Mouse (Mus musculus) forebrain, postnatal 0 days (tissue): ENCODE data around the gene Kcnma1. TPM values are rescaled to one million over a fixed set of nuclear protein-coding genes. Genes with fewer than 3 reads are reported as not detected.

Experiments used
- ATAC-seq: fragments of 200-750 bp; cut with Nextera tagmentation; 2 replicates; pipeline ENCODE4 v1.8.0; 2017; ENCODE audit warnings: mild to moderate bottlenecking, moderate library complexity
- DNase-seq: peaks from one replicate; pipeline ENCODE4 v3.0.0-alpha.2; 2015
- H3K27ac ChIP-seq: fragments of 300-500 bp; sonication (generic); 2 replicates; pipeline ENCODE4 v1.5.1; 2014; ENCODE audit warnings: low read depth, mild to moderate bottlenecking, antibody characterized with exemption, low read length, moderate library complexity, mixed read lengths
- H3K27me3 ChIP-seq: fragments of 300-500 bp; sonication (generic); 2 replicates; pipeline ENCODE4 v1.6.1; 2014; ENCODE audit warnings: mild to moderate bottlenecking, low read length, mixed read lengths; ENCODE audit not compliant: insufficient read depth
- H3K36me3 ChIP-seq: fragments of 300-500 bp; sonication (generic); 2 replicates; pipeline ENCODE4 v1.6.1; 2014; ENCODE audit warnings: mild to moderate bottlenecking, moderate library complexity; ENCODE audit not compliant: insufficient read depth
- H3K4me1 ChIP-seq: fragments of 300-500 bp; sonication (generic); 2 replicates; pipeline ENCODE4 v1.6.1; 2014; ENCODE audit warnings: antibody characterized with exemption; ENCODE audit not compliant: insufficient read depth
- H3K4me2 ChIP-seq: fragments of 300-500 bp; sonication (generic); 2 replicates; pipeline ENCODE4 v1.6.1; 2014; ENCODE audit warnings: low read depth, mild to moderate bottlenecking, moderate library complexity
- H3K4me3 ChIP-seq: fragments of 300-500 bp; sonication (generic); 2 replicates; pipeline ENCODE4 v1.5.1; 2014; ENCODE audit warnings: low read depth, low read length, mixed read lengths
- H3K9ac ChIP-seq: fragments of 300-500 bp; sonication (generic); 2 replicates; pipeline ENCODE4 v1.6.1; 2014; ENCODE audit warnings: mild to moderate bottlenecking
- H3K9me3 ChIP-seq: fragments of 300-500 bp; sonication (generic); 2 replicates; pipeline ENCODE4 v1.6.1; 2016; ENCODE audit warnings: low read length
- CTCF ChIP-seq: sonication (generic); IDR thresholded peaks from 2 replicates; pipeline ENCODE4 v1.5.1; 2016; ENCODE audit warnings: antibody characterized with exemption, control low read depth, low read depth
- WGBS: fragments of 180-500 bp; shearing (Covaris S2); extraction: QIAGEN DNeasy Blood & Tissue Kit; methylation state at CpG from one replicate; pipeline ENCODE4 v1.1.7; 2014; 5-methylcytosine and 5-hydroxymethylcytosine counted together
- polyA plus RNA-seq: library from polyadenylated mRNA; unstranded; fragments of >200 nt; fragmentation: Nextera tagmentation; extraction: Ambion mirVana; gene quantifications from 2 replicates; pipeline ENCODE4 v1.2.1, GENCODE M21; 2015
- total RNA-seq: library from RNA; depleted of rRNA; stranded (reverse); fragments of >200 nt; gene quantifications from 2 replicates; pipeline ENCODE4 v1.2.3, GENCODE M21; 2014; rRNA removed

Kcnma1 gene
- total and polyA plus RNA-seq, 2 experiments from 2014 or later: 18.7 to 35.8 TPM

GRCm38 (mm10) chr14:23300443-23300842 is 713.8 kb downstream of the Kcnma1 start:
- no peak for TF ChIP-seq CTCF
- Histone ChIP-seq H3K4me1 (no peaks in the 10 kb centered on the region), H3K4me3 (no peak overlapping the region), H3K4me2 (no peak overlapping the region), H3K9me3 (no peaks in the 10 kb centered on the region), H3K27ac (no peak overlapping the region), H3K27me3 (no peaks in the 10 kb centered on the region), H3K9ac (no peak overlapping the region), H3K36me3 (no peaks in the 10 kb centered on the region)
- WGBS: 89% methylated on average over 2 of the region's 2 CpGs
- DNase-seq (no peak), ATAC-seq (no peak)

DNA sequence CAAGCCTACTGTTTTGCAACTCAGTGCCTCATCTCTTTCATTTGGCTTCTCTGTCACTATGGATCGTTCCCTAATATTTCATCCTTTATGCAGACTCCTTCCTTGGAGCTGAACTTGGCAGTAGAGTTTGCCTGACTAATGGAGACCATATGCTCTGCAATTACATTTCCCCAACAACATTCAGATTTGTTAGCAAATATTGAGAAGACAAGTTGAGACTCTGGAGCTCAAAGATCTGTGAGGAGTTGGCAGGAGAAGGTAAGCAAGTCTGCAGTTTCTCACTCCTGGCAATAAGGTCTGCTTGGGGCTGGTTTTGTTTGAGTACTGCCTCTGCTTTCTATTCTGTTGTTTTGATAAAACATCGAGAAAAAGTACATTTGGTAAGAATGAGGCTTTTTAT is 723.7 kb downstream of the Kcnma1 start:
- WGBS: 53% methylated on average over 2 of the region's 2 CpGs

GRCm38 (mm10) chr14:23266554-23267309 is 747.6 kb downstream of the Kcnma1 start:
- no peak for DNase-seq
- WGBS: 53% methylated on average over 4 of the region's 4 CpGs

More for the DNA sequence above, 723.7 kb downstream of the Kcnma1 start:
- Histone ChIP-seq H3K9ac (no peak overlapping the region), H3K9me3 (no peaks in the 10 kb centered on the region), H3K4me3 (no peak overlapping the region), H3K4me2 (no peak overlapping the region), H3K27me3 (no peaks in the 10 kb centered on the region; the same call in 1 of the 2 replicates), H3K4me1 (no peaks in the 10 kb centered on the region), H3K36me3 (no peaks in the 10 kb centered on the region), H3K27ac (no peak overlapping the region)
- no peak for TF ChIP-seq CTCF
- ATAC-seq (peak; percentile 34), DNase-seq (peak; percentile 47)

DNA sequence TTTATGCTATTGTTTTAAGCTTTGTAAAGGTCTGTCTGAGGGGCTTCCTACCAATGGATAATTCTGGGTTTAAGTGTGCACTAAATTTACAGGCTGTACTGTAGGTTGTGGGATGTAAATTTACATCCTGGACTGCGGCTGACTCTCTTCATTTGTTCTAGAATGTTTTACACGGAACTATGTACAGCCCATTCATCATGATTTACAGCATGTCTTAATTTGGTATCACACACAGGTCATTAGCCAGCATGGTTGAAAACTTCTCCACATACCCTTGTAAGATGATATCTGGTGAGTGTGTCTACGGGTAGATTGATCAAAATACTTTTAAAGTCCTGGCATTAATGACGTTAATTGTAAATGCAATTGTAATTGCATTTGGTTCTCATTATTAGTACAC is 761.1 kb downstream of the Kcnma1 start:
- 88% methylated on average over 4 of the region's 4 CpGs for WGBS
- no peak for DNase-seq
- Histone ChIP-seq H3K4me1 (no peaks in the 10 kb centered on the region), H3K9me3 (no peaks in the 10 kb centered on the region), H3K27ac (no peak overlapping the region), H3K27me3 (no peaks in the 10 kb centered on the region), H3K36me3 (no peaks in the 10 kb centered on the region), H3K9ac (no peak overlapping the region), H3K4me3 (no peak overlapping the region), H3K4me2 (no peak overlapping the region)
- TF ChIP-seq CTCF: no peak
- ATAC-seq: no peak

More at GRCm38 (mm10) chr14:23266554-23267309, 747.6 kb downstream of the Kcnma1 start:
- Histone ChIP-seq H3K4me2 (no peak overlapping the region), H3K9ac (no peak overlapping the region), H3K4me3 (no peak overlapping the region), H3K36me3 (no peaks in the 10 kb centered on the region), H3K9me3 (no peaks in the 10 kb centered on the region), H3K4me1 (no peaks in the 10 kb centered on the region), H3K27ac (no peak overlapping the region), H3K27me3 (no peaks in the 10 kb centered on the region)
- ATAC-seq: no peak
- peak; percentile 27 for TF ChIP-seq CTCF

GRCm38 (mm10) chr14:23244446-23244845 is 769.8 kb downstream of the Kcnma1 start:
- H3K4me2 ChIP-seq: no peak overlapping the region
- H3K27ac ChIP-seq: no peak overlapping the region
- ATAC-seq: peak; percentile 66
- H3K9me3 ChIP-seq: no peaks in the 10 kb centered on the region
- DNase-seq: peak; percentile 10
- no peak overlapping the region for H3K9ac ChIP-seq
- TF ChIP-seq CTCF: no peak
- no peaks in the 10 kb centered on the region for H3K27me3 ChIP-seq
- WGBS: 83% methylated on average over 5 of the region's 5 CpGs
- H3K4me1 ChIP-seq: no peaks in the 10 kb centered on the region
- H3K4me3 ChIP-seq: no peak overlapping the region
- no peaks in the 10 kb centered on the region for H3K36me3 ChIP-seq

GRCm38 (mm10) chr14:23243857-23244256 is 770.4 kb downstream of the Kcnma1 start:
- no peak overlapping the region for H3K4me3 ChIP-seq

More at GRCm38 (mm10) chr14:23243857-23244256, 770.4 kb downstream of the Kcnma1 start:
- ATAC-seq: no peak
- TF ChIP-seq CTCF: no peak
- no peak for DNase-seq
- Histone ChIP-seq H3K4me2 (no peak overlapping the region), H3K36me3 (no peaks in the 10 kb centered on the region), H3K4me1 (no peaks in the 10 kb centered on the region), H3K9me3 (no peaks in the 10 kb centered on the region), H3K9ac (no peak overlapping the region), H3K27me3 (no peaks in the 10 kb centered on the region), H3K27ac (no peak overlapping the region)

Other genes with a start within 250 kb of the Kcnma1 start
- gene Dlg5, start 231.4 kb upstream of the Kcnma1 start, total RNA-seq: 45.6 and 70.6 TPM in 2 replicates
- gene Dlg5, start 231.4 kb upstream of the Kcnma1 start, polyA plus RNA-seq: 9.5 and 14.1 TPM in 2 replicates